ENCODE assay signal across 18 mouse cellular contexts in the genomic region with DNA sequence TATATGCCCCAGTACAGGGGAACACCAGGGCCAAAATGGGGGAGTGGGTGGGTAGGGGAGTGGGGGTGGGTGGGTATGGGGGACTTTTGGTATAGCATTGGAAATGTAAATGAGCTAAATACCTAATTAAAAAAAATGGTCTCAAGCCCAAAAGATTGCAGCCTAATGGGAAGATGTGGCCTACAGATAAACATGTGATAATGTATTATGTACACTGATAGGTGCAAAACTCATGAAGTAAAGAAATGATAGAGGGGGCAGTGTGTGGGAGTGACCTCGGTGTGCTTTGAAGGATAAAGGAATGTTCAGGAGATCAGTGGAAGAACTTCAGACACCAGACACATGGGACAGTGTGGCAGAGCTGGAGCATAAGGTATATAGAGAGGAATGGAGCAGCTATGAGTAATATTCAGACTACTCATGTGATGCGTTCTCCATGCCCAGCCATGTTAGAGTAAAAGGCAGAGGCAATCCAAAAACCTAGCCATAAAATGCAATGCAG.
"Had no signal": no experiment of that assay in that cellular context is flagged by ENCODE, and none has a peak within 500 bp of the region (broad histone marks: within the 10 kb centered on the region; RNA-seq: fewer than 3 reads in every experiment).

No protein-coding gene starts in this region.

- H3K27me3 ChIP-seq: limb, embryonic 13.5 days; midbrain, embryonic 12.5 days; midbrain, embryonic 15.5 days; neural tube, embryonic 13.5 days had no signal

- H3K9me3 ChIP-seq: limb, embryonic 10.5 days; limb, embryonic 13.5 days; midbrain, embryonic 12.5 days; midbrain, embryonic 15.5 days; neural tube, embryonic 13.5 days had no signal

- H3K36me3 ChIP-seq: limb, embryonic 10.5 days; limb, embryonic 13.5 days; midbrain, embryonic 12.5 days; midbrain, embryonic 15.5 days; neural tube, embryonic 13.5 days had no signal

- H3K4me3 ChIP-seq: layer of hippocampus, adult 2 months; limb, embryonic 10.5 days; limb, embryonic 13.5 days; midbrain, embryonic 12.5 days; midbrain, embryonic 15.5 days; neural tube, embryonic 13.5 days had no signal

- H3K4me1 ChIP-seq: limb, embryonic 10.5 days; limb, embryonic 13.5 days; midbrain, embryonic 12.5 days; midbrain, embryonic 15.5 days; neural tube, embryonic 13.5 days had no signal

- H3K27ac ChIP-seq: kidney, postnatal 0 days; layer of hippocampus, adult 2 months; limb, embryonic 10.5 days; limb, embryonic 13.5 days; midbrain, embryonic 12.5 days; midbrain, embryonic 15.5 days; neural tube, embryonic 13.5 days; stomach, postnatal 0 days had no signal

- ATAC-seq: intestine, embryonic 16.5 days; lung, postnatal 0 days; midbrain, embryonic 15.5 days had no signal

- H3K9ac ChIP-seq: limb, embryonic 13.5 days; lung, embryonic 14.5 days; midbrain, embryonic 12.5 days; midbrain, embryonic 15.5 days; neural tube, embryonic 13.5 days had no signal

- DNase-seq: kidney, adult 18-20 months; kidney, postnatal 25 days; layer of hippocampus, adult 9-11 months; lung, embryonic 14.5 days; retina, postnatal 1 day; right cerebral cortex, postnatal 25 days; spleen, adult 18-20 months; thymus, postnatal 36 days had no signal

- H3K4me2 ChIP-seq: limb, embryonic 13.5 days; lung, embryonic 14.5 days; midbrain, embryonic 12.5 days; midbrain, embryonic 15.5 days; neural tube, embryonic 13.5 days had no signal
